Mouse (Mus musculus) heart, postnatal 0 days (tissue): ENCODE results near the gene Tcte2. TPM values are rescaled to one million over a fixed set of nuclear protein-coding genes. Genes with fewer than 3 reads are reported as not detected.
"Not testable (repeated sequence)": the region's sequence is repeated elsewhere in the genome, so short reads cannot be mapped to it uniquely, and the experiment has no call there.

Source experiments
- ATAC-seq: fragments of 200-750 bp; cut with Nextera tagmentation; 2 replicates; pipeline ENCODE4 v1.8.0; 2017; ENCODE audit warnings: low read depth, moderate number of reproducible peaks, moderate library complexity; ENCODE audit not compliant: insufficient read depth
- DNase-seq: peaks from one replicate; pipeline ENCODE4 v3.0.0-alpha.2; 2016; ENCODE audit warnings: low spot score
- H3K27ac ChIP-seq: fragments of 300-500 bp; sonication (generic); 2 replicates; pipeline ENCODE4 v1.5.1; 2014; ENCODE audit warnings: low read depth, mild to moderate bottlenecking
- H3K27me3 ChIP-seq: fragments of 300-500 bp; sonication (generic); 2 replicates; pipeline ENCODE4 v1.6.1; 2014; ENCODE audit warnings: low read length, mixed read lengths; ENCODE audit not compliant: control insufficient read depth, insufficient read depth
- H3K36me3 ChIP-seq: fragments of 300-500 bp; sonication (generic); replicated peaks from 2 replicates; pipeline ENCODE4 v1.6.1; 2014; ENCODE audit warnings: low read length, mixed read lengths; ENCODE audit not compliant: control insufficient read depth, insufficient read depth
- H3K4me1 ChIP-seq: fragments of 300-500 bp; sonication (generic); 2 replicates; pipeline ENCODE4 v1.6.1; 2014; ENCODE audit warnings: antibody characterized with exemption; ENCODE audit not compliant: control insufficient read depth, insufficient read depth
- H3K4me2 ChIP-seq: fragments of 300-500 bp; sonication (generic); 2 replicates; pipeline ENCODE4 v1.6.1; 2014; ENCODE audit warnings: low read depth, mild to moderate bottlenecking, low read length, moderate library complexity
- H3K4me3 ChIP-seq: fragments of 300-500 bp; sonication (generic); 2 replicates; pipeline ENCODE4 v1.5.1; 2014; ENCODE audit warnings: low read depth, low read length
- H3K9ac ChIP-seq: fragments of 300-500 bp; sonication (generic); replicated peaks from 2 replicates; pipeline ENCODE4 v1.6.1; 2014; ENCODE audit warnings: low read depth, low read length, mixed read lengths
- H3K9me3 ChIP-seq: fragments of 300-500 bp; sonication (generic); replicated peaks from 2 replicates; pipeline ENCODE4 v1.6.1; 2016; ENCODE audit warnings: low read length; ENCODE audit not compliant: control insufficient read depth
- CTCF ChIP-seq: IDR thresholded peaks from 2 replicates; pipeline ENCODE4 v1.5.1; 2016; ENCODE audit warnings: antibody characterized with exemption, control low read depth, low read depth
- EP300 ChIP-seq: IDR thresholded peaks from 2 replicates; pipeline ENCODE4 v1.6.1; 2016; ENCODE audit warnings: antibody characterized with exemption, low read depth
- WGBS: fragments of 180-500 bp; shearing (Covaris S2); extraction: QIAGEN DNeasy Blood & Tissue Kit; methylation state at CpG from one replicate; pipeline ENCODE4 v1.1.7; 2014; 5-methylcytosine and 5-hydroxymethylcytosine counted together
- polyA plus RNA-seq: library from polyadenylated mRNA; unstranded; fragments of >200 nt; fragmentation: Nextera tagmentation; extraction: Ambion mirVana; gene quantifications from 2 replicates; pipeline ENCODE4 v1.2.1, GENCODE M21; 2015
- total RNA-seq: library from RNA; depleted of rRNA; stranded (reverse); fragments of >200 nt; gene quantifications from 2 replicates; pipeline ENCODE4 v1.2.3, GENCODE M21; 2014; ENCODE audit warnings: low replicate concordance; rRNA removed

Gene Tcte2
- total RNA-seq (0.58 and 0.92 TPM in 2 replicates), polyA plus RNA-seq (4.3 and 4.5 TPM in 2 replicates)

DNA sequence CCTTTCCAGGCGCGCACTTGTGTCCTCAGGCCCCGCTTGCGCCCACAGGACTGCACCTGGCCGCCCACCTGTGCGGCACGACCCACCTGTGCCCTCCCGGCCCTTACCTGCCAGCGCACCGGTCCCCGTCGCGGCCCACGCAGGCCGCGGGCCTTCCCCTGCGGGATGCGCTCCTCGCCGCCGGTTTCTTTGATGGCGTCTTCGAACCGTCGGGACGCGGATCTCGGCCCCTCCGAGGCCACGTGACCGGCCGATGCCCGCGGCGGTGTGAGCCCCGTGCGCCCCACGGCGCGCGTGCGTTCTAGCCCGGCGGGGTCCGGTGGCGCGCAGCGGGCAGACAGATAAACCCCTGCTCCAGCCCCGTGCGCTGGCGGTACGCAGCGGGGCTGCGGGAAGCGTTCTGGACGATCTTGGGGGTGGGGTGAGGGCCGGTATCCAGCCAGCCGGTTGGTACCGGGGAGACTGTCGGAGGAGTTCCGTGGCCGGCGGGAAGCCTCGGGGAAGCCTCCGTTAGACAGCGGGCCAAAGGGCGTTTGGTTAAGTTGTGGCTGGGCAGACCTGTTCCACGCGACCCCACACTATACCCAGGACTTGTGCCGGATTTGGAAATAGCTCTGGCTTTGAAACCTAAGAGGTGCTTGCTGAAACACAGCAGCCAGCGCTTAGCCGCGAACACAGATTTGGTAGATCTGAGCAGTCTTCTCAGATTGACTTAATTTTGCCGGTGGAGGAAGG is at the start of gene Tcte2:
Gene Tcte2, minus strand, starts transcription at position 647 of the 735 bp plus-strand sequence.
- Histone ChIP-seq H3K4me2 (peak within 1 kb of the TSS; percentile 100), H3K27me3 (no peaks in the 10 kb centered on the region), H3K36me3 (no peaks in the 10 kb centered on the region), H3K4me1 (peaks cover 17% of the 10 kb centered on the region), H3K9ac (peak within 1 kb of the TSS; percentile 97), H3K9me3 (no peaks in the 10 kb centered on the region), H3K4me3 (peak within 1 kb of the TSS; percentile 97), H3K27ac (peak within 1 kb of the TSS; percentile 95)
- DNase-seq (peak; percentile 24), ATAC-seq (peak; percentile 24; the same call in 1 of the 2 replicates)
- TF ChIP-seq EP300 (no peak), CTCF (no peak)
- WGBS = under 1% methylated on average over 74 of the region's 74 CpGs

DNA sequence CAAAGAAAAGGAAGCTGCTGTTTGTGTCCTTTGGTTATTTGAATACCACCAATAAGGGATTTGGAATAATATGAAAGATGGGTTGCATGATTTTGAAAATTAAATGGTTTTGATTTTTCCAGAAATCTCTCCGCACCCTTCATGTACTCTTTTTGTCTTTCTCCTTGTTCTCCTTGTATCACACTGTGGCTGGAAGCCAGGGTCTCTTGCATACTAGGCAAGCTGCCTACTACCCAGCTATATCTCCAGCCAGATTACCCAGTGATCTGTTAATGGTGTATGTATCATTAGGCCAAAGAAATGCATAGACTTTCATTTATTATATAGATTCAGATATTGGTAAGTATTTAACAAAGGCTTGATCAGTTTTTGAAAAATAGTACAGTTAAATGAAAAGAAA is 44.4 kb upstream of the Tcte2 start:
- Histone ChIP-seq H3K4me1 (no peaks in the 10 kb centered on the region), H3K9ac (no peak overlapping the region), H3K27me3 (no peaks in the 10 kb centered on the region), H3K4me3 (no peak overlapping the region), H3K9me3 (no peaks in the 10 kb centered on the region), H3K36me3 (peaks cover 46% of the 10 kb centered on the region), H3K4me2 (no peak overlapping the region), H3K27ac (no peak overlapping the region)
- ATAC-seq = no peak
- no peak for TF ChIP-seq CTCF
- no peak for TF ChIP-seq EP300
- no peak for DNase-seq
- 93% methylated on average over 1 of the region's 1 CpGs for WGBS

DNA sequence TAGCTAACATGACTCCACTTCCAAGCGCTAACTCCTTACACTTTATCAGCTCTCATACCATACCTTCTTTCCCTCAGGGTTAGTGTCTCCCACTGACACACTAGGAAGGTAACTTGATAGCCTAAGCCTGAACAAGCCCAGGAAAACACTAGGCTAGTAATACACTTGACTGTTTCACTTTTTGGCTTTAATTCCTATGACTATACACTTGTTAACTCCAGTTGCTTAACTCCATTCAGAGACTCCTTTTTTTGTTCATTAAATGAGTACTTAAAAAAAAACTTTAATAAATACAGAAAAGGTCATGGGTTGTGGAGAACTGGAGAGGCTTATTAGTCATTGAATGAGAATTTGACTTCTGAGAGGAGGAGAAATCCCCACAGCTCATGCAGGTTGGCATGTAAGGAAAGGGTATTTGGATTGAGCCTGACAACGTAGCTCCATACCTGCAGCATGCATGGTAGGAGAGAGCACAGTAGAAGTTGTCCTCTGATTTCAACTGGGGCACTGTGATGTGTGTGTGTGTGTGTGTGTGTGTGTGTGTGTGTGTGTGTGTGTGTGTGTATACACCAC is 41.3 kb upstream of the Tcte2 start:
- DNase-seq = no peak
- no peaks in the 10 kb centered on the region for H3K4me1 ChIP-seq
- no peak overlapping the region for H3K9ac ChIP-seq
- H3K27ac ChIP-seq = no peak overlapping the region
- H3K4me3 ChIP-seq = no peak overlapping the region
- H3K4me2 ChIP-seq = no peak overlapping the region
- no peaks in the 10 kb centered on the region for H3K9me3 ChIP-seq
- ATAC-seq = no peak
- H3K36me3 ChIP-seq = peaks cover 28% of the 10 kb centered on the region
- H3K27me3 ChIP-seq = no peaks in the 10 kb centered on the region
- TF ChIP-seq EP300 = no peak
- no peak for TF ChIP-seq CTCF
- 61% methylated on average over 2 of the region's 2 CpGs for WGBS

DNA sequence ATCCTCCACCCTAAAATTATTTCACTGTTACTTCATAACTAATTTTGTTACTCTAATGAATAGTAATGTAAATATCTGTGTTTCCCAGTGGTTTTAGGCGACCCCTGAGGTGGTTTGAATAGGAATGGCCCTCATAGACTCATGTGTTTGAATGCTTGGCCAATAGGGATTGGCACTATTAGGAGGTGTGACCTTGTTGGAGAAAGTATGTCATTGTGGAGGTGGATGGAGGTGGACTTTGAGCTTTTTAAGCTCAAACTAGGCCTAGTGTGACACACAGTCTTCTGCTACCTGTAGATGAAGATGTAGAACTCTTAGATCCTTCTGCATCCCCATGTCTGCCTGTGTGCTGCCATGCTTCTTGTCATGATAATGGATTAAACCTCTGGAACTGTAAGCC is 36.1 kb upstream of the Tcte2 start:
- Histone ChIP-seq H3K9ac (no peak overlapping the region), H3K27ac (no peak overlapping the region), H3K27me3 (no peaks in the 10 kb centered on the region), H3K4me3 (no peak overlapping the region), H3K4me1 (no peaks in the 10 kb centered on the region), H3K36me3 (no peaks in the 10 kb centered on the region), H3K4me2 (no peak overlapping the region), H3K9me3 (no peaks in the 10 kb centered on the region)
- DNase-seq = no peak
- no peak for TF ChIP-seq EP300
- TF ChIP-seq CTCF = no peak
- 73% methylated on average over 1 of the region's 1 CpGs for whole genome bisulfite sequencing
- no peak for ATAC-seq

DNA sequence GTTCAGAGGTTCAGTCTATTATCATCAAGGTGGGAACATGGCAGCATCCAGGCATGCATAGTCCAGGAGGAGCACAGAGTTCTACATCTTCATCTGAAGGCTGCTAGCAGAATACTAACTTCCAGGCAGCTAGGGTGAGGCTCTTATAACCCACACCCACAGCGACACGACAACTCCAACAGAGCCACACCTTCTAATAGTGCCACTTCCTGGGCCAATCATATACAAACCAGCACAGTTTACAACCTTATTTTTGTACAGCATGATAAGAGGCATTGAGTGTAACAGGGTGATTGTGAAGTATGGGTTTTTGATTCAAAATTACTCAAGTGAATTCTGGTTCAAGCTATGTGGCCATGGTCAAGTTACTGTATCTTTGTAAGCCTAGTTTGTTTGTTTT is 28.4 kb upstream of the Tcte2 start:
- not testable (repeated sequence) for ATAC-seq, H3K9ac ChIP-seq, H3K36me3 ChIP-seq, H3K4me3 ChIP-seq, DNase-seq, H3K4me2 ChIP-seq, H3K27ac ChIP-seq, H3K4me1 ChIP-seq, H3K9me3 ChIP-seq, H3K27me3 ChIP-seq
- 82% methylated on average over 2 of the region's 2 CpGs for WGBS
